Mouse (Mus musculus): ENCODE results near the gene Mea1. TPM values are rescaled to one million over a fixed set of nuclear protein-coding genes. Genes with fewer than 3 reads are reported as not detected.

Mea1 gene
- 156 and 158 TPM in 2 replicates for polyA plus RNA-seq (2016; fragmentation: Nextera tagmentation; extraction: Ambion mirVana)

- WGBS: 95% methylated on average over 7 of the region's 9 CpGs
- Histone ChIP-seq H3K4me2 (peak within 1 kb of the TSS; percentile 71), H3K27me3 (no peaks in the 10 kb centered on the region), H3K9me3 (no peaks in the 10 kb centered on the region), H3K36me3 (replicated peaks) (peaks cover 40% of the 10 kb centered on the region), H3K4me1 (peaks cover 45% of the 10 kb centered on the region), H3K9ac (peak within 1 kb of the TSS; percentile 80), H3K27ac (no peak within 1 kb of the TSS; the same call in 1 of the 2 replicates), H3K4me3 (replicated peaks) (peak within 1 kb of the TSS; percentile 88)
- no peak for ATAC-seq (ENCODE audit: low FRiP score)
Observed at GRCm38 (mm10) chr17:46678416-46678815, at the start of gene Mea1. Gene Mea1, plus strand, starts transcription at chr17:46678793.

- peak overlapping the region; percentile 80 for H3K4me2 ChIP-seq
- H3K4me3 ChIP-seq (replicated peaks): peak overlapping the region; percentile 85
- peaks cover 43% of the 10 kb centered on the region for H3K4me1 ChIP-seq
- peak overlapping the region; percentile 94 for H3K27ac ChIP-seq
- H3K27me3 ChIP-seq: no peaks in the 10 kb centered on the region
- ATAC-seq (ENCODE audit: low FRiP score): peak; percentile 68
- WGBS: 15% methylated on average over 12 of the region's 12 CpGs
- H3K36me3 ChIP-seq (replicated peaks): peaks cover 33% of the 10 kb centered on the region
- no peaks in the 10 kb centered on the region for H3K9me3 ChIP-seq
- peak overlapping the region; percentile 95 for H3K9ac ChIP-seq
Observed at GRCm38 (mm10) chr17:46629685-46630441, 48.7 kb upstream of the Mea1 start.

GRCm38 (mm10) chr17:46636831-46637523 is 41.6 kb upstream of the Mea1 start:
- no peaks in the 10 kb centered on the region for H3K27me3 ChIP-seq
- 0 out of 2 replicates have a peak overlapping the region, but pooled peaks have one; percentile 8 for H3K4me3 ChIP-seq (replicated peaks)
- H3K36me3 ChIP-seq (replicated peaks): peaks cover 64% of the 10 kb centered on the region
- H3K9me3 ChIP-seq: no peaks in the 10 kb centered on the region
- WGBS: 23% methylated on average over 15 of the region's 15 CpGs
- H3K9ac ChIP-seq: peak overlapping the region; percentile 29; the same call in 1 of the 2 replicates
- H3K4me1 ChIP-seq: peaks cover 5% of the 10 kb centered on the region
- peak; percentile 63; the same call in 1 of the 2 replicates for ATAC-seq (ENCODE audit: low FRiP score)
- H3K27ac ChIP-seq: peak overlapping the region; percentile 46; the same call in 1 of the 2 replicates
- peak overlapping the region; percentile 39 for H3K4me2 ChIP-seq

- no peak for ATAC-seq (ENCODE audit: low FRiP score)
- WGBS: 85% methylated on average over 9 of the region's 9 CpGs
- H3K4me2 ChIP-seq: no peak overlapping the region
Observed at GRCm38 (mm10) chr17:46639929-46640328, 38.7 kb upstream of the Mea1 start.

GRCm38 (mm10) chr17:46642060-46642459 is 36.5 kb upstream of the Mea1 start:
- 91% methylated on average over 17 of the region's 17 CpGs for WGBS
- Histone ChIP-seq H3K9ac (no peak overlapping the region), H3K36me3 (replicated peaks) (peaks cover 41% of the 10 kb centered on the region), H3K4me3 (replicated peaks) (no peak overlapping the region), H3K4me2 (no peak overlapping the region), H3K27ac (no peak overlapping the region), H3K9me3 (no peaks in the 10 kb centered on the region), H3K27me3 (no peaks in the 10 kb centered on the region), H3K4me1 (peaks cover 19% of the 10 kb centered on the region)
- no peak for ATAC-seq (ENCODE audit: low FRiP score)

More at GRCm38 (mm10) chr17:46639929-46640328, 38.7 kb upstream of the Mea1 start:
- Histone ChIP-seq H3K36me3 (replicated peaks) (peaks cover 50% of the 10 kb centered on the region), H3K27me3 (no peaks in the 10 kb centered on the region), H3K27ac (no peak overlapping the region), H3K9me3 (no peaks in the 10 kb centered on the region), H3K4me3 (replicated peaks) (no peak overlapping the region), H3K4me1 (peaks cover 14% of the 10 kb centered on the region), H3K9ac (no peak overlapping the region)

GRCm38 (mm10) chr17:46644152-46644805 is 34.3 kb upstream of the Mea1 start:
- peaks cover 22% of the 10 kb centered on the region for H3K4me1 ChIP-seq
- H3K9me3 ChIP-seq: no peaks in the 10 kb centered on the region
- H3K27ac ChIP-seq: no peak overlapping the region
- peaks cover 45% of the 10 kb centered on the region for H3K36me3 ChIP-seq (replicated peaks)
- ATAC-seq (ENCODE audit: low FRiP score): no peak
- peak overlapping the region; percentile 81; the same call in 1 of the 2 replicates for H3K4me3 ChIP-seq (replicated peaks)
- H3K27me3 ChIP-seq: no peaks in the 10 kb centered on the region
- H3K9ac ChIP-seq: peak overlapping the region; percentile 85
- WGBS: 90% methylated on average over 12 of the region's 12 CpGs
- H3K4me2 ChIP-seq: peak overlapping the region; percentile 83

GRCm38 (mm10) chr17:46644916-46645475 is 33.6 kb upstream of the Mea1 start:
- Histone ChIP-seq H3K4me3 (replicated peaks) (peak overlapping the region; percentile 81), H3K9ac (peak overlapping the region; percentile 85), H3K4me2 (peak overlapping the region; percentile 83), H3K36me3 (replicated peaks) (peaks cover 38% of the 10 kb centered on the region), H3K9me3 (no peaks in the 10 kb centered on the region), H3K27me3 (no peaks in the 10 kb centered on the region), H3K4me1 (peaks cover 29% of the 10 kb centered on the region), H3K27ac (peak overlapping the region; percentile 37; the same call in 1 of the 2 replicates)
- no peak for ATAC-seq (ENCODE audit: low FRiP score)
- WGBS: 10% methylated on average over 11 of the region's 11 CpGs

GRCm38 (mm10) chr17:46645561-46646321 is 32.9 kb upstream of the Mea1 start, which contains the start of the genes Klc4 and Mrpl2:
Gene Klc4, minus strand, starts transcription at chr17:46646022.
Gene Mrpl2, plus strand, starts transcription at chr17:46646229.
- WGBS: under 1% methylated on average over 53 of the region's 53 CpGs
- H3K9ac ChIP-seq: peak within 1 kb of the TSS; percentile 85
- ATAC-seq (ENCODE audit: low FRiP score): peak; percentile 76
- no peaks in the 10 kb centered on the region for H3K27me3 ChIP-seq
- peak within 1 kb of the TSS; percentile 81 for H3K4me3 ChIP-seq (replicated peaks)
- H3K27ac ChIP-seq: peak within 1 kb of the TSS; percentile 82
- peaks cover 30% of the 10 kb centered on the region for H3K4me1 ChIP-seq
- peak within 1 kb of the TSS; percentile 83 for H3K4me2 ChIP-seq
- no peaks in the 10 kb centered on the region for H3K9me3 ChIP-seq
- peaks cover 30% of the 10 kb centered on the region for H3K36me3 ChIP-seq (replicated peaks)

GRCm38 (mm10) chr17:46646322-46646662 is 32.3 kb upstream of the Mea1 start:
- Histone ChIP-seq H3K9ac (peak overlapping the region; percentile 68), H3K9me3 (no peaks in the 10 kb centered on the region), H3K36me3 (replicated peaks) (peaks cover 26% of the 10 kb centered on the region), H3K27me3 (no peaks in the 10 kb centered on the region), H3K4me2 (peak overlapping the region; percentile 83), H3K27ac (peak overlapping the region; percentile 82), H3K4me1 (peaks cover 36% of the 10 kb centered on the region), H3K4me3 (replicated peaks) (peak overlapping the region; percentile 81)
- WGBS: under 1% methylated on average over 19 of the region's 19 CpGs
- no peak for ATAC-seq (ENCODE audit: low FRiP score)

- WGBS: 93% methylated on average over 7 of the region's 7 CpGs
- H3K4me2 ChIP-seq: peak overlapping the region; percentile 83
- no peak overlapping the region for H3K27ac ChIP-seq
- no peak for ATAC-seq (ENCODE audit: low FRiP score)
- no peaks in the 10 kb centered on the region for H3K9me3 ChIP-seq
- H3K27me3 ChIP-seq: no peaks in the 10 kb centered on the region
- H3K9ac ChIP-seq: no peak overlapping the region
- H3K4me3 ChIP-seq (replicated peaks): no peak overlapping the region
- peaks cover 45% of the 10 kb centered on the region for H3K4me1 ChIP-seq
- peaks cover 16% of the 10 kb centered on the region for H3K36me3 ChIP-seq (replicated peaks)
Observed at GRCm38 (mm10) chr17:46647279-46647678, 31.3 kb upstream of the Mea1 start.

- no peaks in the 10 kb centered on the region for H3K27me3 ChIP-seq
- no peak overlapping the region for H3K9ac ChIP-seq
- peaks cover 56% of the 10 kb centered on the region for H3K4me1 ChIP-seq
- H3K4me3 ChIP-seq (replicated peaks): no peak overlapping the region
- H3K4me2 ChIP-seq: no peak overlapping the region
- no peak overlapping the region for H3K27ac ChIP-seq
- WGBS: 97% methylated on average over 9 of the region's 9 CpGs
- peaks cover 21% of the 10 kb centered on the region for H3K36me3 ChIP-seq (replicated peaks)
- no peak for ATAC-seq (ENCODE audit: low FRiP score)
- no peaks in the 10 kb centered on the region for H3K9me3 ChIP-seq
Observed at GRCm38 (mm10) chr17:46648436-46648835, 30.2 kb upstream of the Mea1 start.

All from forebrain, embryonic 12.5 days (tissue).